Mouse (Mus musculus) limb, embryonic 14.5 days (tissue): ENCODE data around the gene Igf2bp3. TPM values are rescaled to one million over a fixed set of nuclear protein-coding genes. Genes with fewer than 3 reads are reported as not detected.
"Not testable (repeated sequence)": the region's sequence is repeated elsewhere in the genome, so short reads cannot be mapped to it uniquely, and the experiment has no call there.

Experiments
- ATAC-seq: fragments of 200-750 bp; cut with Nextera tagmentation; 2 replicates; pipeline ENCODE4 v1.8.0; 2017; ENCODE audit warnings: low read depth, moderate number of reproducible peaks, moderate TSS enrichment; ENCODE audit not compliant: low FRiP score
- DNase-seq: peaks from one replicate; pipeline ENCODE4 v3.0.0-alpha.2; 2015; ENCODE audit warnings: low spot score
- H3K27ac ChIP-seq: fragments of 300-500 bp; sonication (generic); replicated peaks from 2 replicates; pipeline ENCODE4 v1.5.1; 2014; ENCODE audit warnings: low read depth, mild to moderate bottlenecking, low read length, moderate library complexity, mixed read lengths
- H3K27me3 ChIP-seq: fragments of 300-500 bp; sonication (generic); 2 replicates; pipeline ENCODE4 v1.6.1; 2014; ENCODE audit warnings: low read length, mixed read lengths; ENCODE audit not compliant: control insufficient read depth, insufficient read depth
- H3K36me3 ChIP-seq: fragments of 300-500 bp; sonication (generic); 2 replicates; pipeline ENCODE4 v1.6.1; 2014; ENCODE audit warnings: mild to moderate bottlenecking, low read length, moderate library complexity, mixed read lengths; ENCODE audit not compliant: control insufficient read depth, insufficient read depth
- H3K4me1 ChIP-seq: fragments of 300-500 bp; sonication (generic); 2 replicates; pipeline ENCODE4 v1.6.1; 2014; ENCODE audit warnings: antibody characterized with exemption, low read length, mixed read lengths; ENCODE audit not compliant: control insufficient read depth, insufficient read depth
- H3K4me2 ChIP-seq: fragments of 300-500 bp; sonication (generic); replicated peaks from 2 replicates; pipeline ENCODE4 v1.6.1; 2014; ENCODE audit warnings: low read depth, mild to moderate bottlenecking, low read length, moderate library complexity; ENCODE audit not compliant: severe bottlenecking
- H3K4me3 ChIP-seq: fragments of 300-500 bp; sonication (generic); replicated peaks from 2 replicates; pipeline ENCODE4 v1.5.1; 2014; ENCODE audit warnings: low read length
- H3K9ac ChIP-seq: fragments of 300-500 bp; sonication (generic); 2 replicates; pipeline ENCODE4 v1.6.1; 2014; ENCODE audit warnings: mild to moderate bottlenecking, low read depth, low read length, moderate library complexity; ENCODE audit not compliant: severe bottlenecking
- H3K9me3 ChIP-seq: fragments of 300-500 bp; sonication (generic); 2 replicates; pipeline ENCODE4 v1.6.1; 2016; ENCODE audit warnings: low read length; ENCODE audit not compliant: control insufficient read depth
- POLR2A ChIP-seq: fragments of 200-500 bp; IDR thresholded peaks from 2 replicates; pipeline ENCODE4 v1.8.0; 2012; ENCODE audit warnings: inconsistent platforms, mild to moderate bottlenecking, moderate library complexity, borderline replicate concordance; ENCODE audit not compliant: insufficient read depth, insufficient read length; ENCODE audit errors: extremely low read depth
- WGBS: fragments of 180-500 bp; shearing (Covaris S2); extraction: QIAGEN DNeasy Blood & Tissue Kit; methylation state at CpG from one replicate; pipeline ENCODE4 v1.1.7; 2014; 5-methylcytosine and 5-hydroxymethylcytosine counted together
- polyA plus RNA-seq, 2 experiments: library from polyadenylated mRNA; depleted of rRNA in 1 of 2; stranded (reverse) in 1 of 2; unstranded in 1 of 2; fragments of >200 nt; fragmentation: Nextera tagmentation in 1 of 2; extraction: Ambion mirVana in 1 of 2; gene quantifications; 2 replicates each; pipeline versions ENCODE4 v1.2.1 to v1.2.3; 2012 to 2014

Igf2bp3 gene
- polyA plus RNA-seq (2012; rRNA removed) (28.4 and 34.6 TPM in 2 replicates), polyA plus RNA-seq (2014; fragmentation: Nextera tagmentation; extraction: Ambion mirVana) (60.8 and 71.0 TPM in 2 replicates)

DNA sequence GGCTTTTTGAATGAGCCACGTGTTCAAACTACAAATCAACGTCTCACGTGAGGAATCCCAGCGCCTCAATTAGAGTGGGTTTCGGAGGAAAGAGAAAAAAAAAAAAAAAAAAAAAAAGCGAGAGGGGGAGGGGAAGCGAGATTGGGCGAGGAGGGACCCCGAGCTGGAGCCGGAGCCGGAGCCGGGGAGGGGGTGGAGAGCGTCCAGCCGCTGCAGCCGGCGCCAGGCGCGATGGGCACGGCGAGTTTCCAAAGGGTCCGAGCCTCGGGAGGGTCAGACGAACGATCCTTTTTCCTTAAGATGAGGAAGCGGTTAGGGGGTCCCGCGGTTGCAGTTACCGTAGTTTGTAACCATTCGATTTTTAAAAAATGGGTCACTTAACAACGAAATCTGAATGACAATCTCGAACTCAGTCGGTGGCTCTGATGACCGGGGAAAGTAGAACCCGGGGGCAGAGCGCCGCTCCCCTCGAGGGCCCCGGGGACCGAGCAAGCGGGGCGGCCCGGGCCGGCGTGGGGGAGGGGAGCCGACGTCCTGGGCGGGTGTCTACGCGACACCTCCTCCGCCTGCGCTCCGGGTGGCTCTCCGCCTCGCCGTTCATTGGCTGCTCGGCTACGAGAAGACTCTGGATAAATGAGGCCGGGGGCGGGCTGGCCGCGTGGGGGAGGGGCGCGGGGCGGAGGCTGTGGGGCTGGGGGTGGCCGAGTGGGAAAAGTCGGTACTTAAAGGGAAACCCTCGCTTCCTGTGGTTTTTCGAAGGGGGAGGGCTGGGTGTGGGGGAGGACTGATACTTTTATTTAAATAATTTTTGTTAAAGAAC, at the start of gene Igf2bp3:
TSS of gene Igf2bp3 (minus strand) at position 30 of the 820 bp plus-strand sequence.
- TF ChIP-seq POLR2A, result 0 out of 2 replicates have a peak, but pooled peaks have one; percentile 20

DNA sequence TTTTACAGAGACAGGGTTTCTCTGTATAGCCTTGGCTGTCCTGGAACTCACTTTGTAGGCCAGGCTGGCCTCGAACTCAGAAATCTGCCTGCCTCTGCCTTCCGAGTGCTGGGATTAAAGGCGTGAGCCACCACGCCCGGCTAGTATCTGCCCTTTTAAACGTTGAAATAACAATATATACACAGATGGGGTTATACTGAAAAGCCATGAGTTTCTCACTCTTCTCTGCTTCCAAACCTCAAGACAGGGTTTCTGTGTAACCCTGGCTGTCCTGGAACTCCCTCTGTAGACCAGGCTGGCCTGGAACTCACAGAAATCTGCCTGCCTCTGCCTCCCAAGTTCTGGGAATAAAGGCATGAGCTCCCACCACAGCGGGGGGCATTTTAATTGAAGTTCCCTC, 49.7 kb upstream of the Igf2bp3 start:
- peaks cover 16% of the 10 kb centered on the region for H3K4me1 ChIP-seq
- 0 out of 2 replicates have a peak overlapping the region, but pooled peaks have one; percentile 99 for H3K9ac ChIP-seq
- H3K9me3 ChIP-seq, DNase-seq, ATAC-seq, H3K27me3 ChIP-seq, H3K4me3 ChIP-seq, H3K36me3 ChIP-seq: not testable (repeated sequence)
- H3K4me2 ChIP-seq, result peak overlapping the region; percentile 57; the same call in 1 of the 2 replicates
- H3K27ac ChIP-seq, result peak overlapping the region; percentile 97; the same call in 1 of the 2 replicates
- 90% methylated on average over 7 of the region's 7 CpGs for WGBS

More for the DNA sequence above, at the start of gene Igf2bp3:
- ATAC-seq (peak; percentile 77), DNase-seq (peak; percentile 93)
- 1% methylated on average over 58 of the region's 68 CpGs for whole genome bisulfite sequencing
- Histone ChIP-seq H3K9me3 (no peaks in the 10 kb centered on the region), H3K36me3 (no peaks in the 10 kb centered on the region), H3K27me3 (no peaks in the 10 kb centered on the region), H3K4me1 (peaks cover 27% of the 10 kb centered on the region), H3K4me2 (peak within 1 kb of the TSS; percentile 55), H3K4me3 (peak within 1 kb of the TSS; percentile 87), H3K9ac (peak within 1 kb of the TSS; percentile 92), H3K27ac (peak within 1 kb of the TSS; percentile 98)

DNA sequence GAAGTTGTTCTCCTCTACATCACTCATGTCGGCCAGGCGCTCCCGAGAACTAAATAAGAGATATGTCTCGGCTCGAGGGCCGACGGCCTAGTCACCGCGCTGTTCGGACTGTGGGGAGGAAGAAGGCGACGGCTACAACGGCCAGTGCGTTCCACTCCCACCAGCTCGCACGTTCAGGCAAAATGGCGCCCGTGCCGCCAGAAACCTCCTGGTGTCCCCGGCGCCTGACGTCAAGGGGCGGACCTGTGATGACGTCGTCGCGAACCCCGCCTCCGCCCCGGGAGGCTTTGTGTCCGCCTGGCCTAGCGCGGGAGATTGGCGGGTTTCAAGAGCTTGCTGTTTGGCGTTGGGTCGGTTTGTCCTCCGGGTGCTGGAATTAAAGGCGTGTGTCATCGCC, 49.1 kb upstream of the Igf2bp3 start, which contains the start of gene Tra2a:
TSS of gene Tra2a (minus strand) at position 187 of the 397 bp plus-strand sequence.
- DNase-seq (peak; percentile 92), ATAC-seq (peak; percentile 97)
- H3K9ac ChIP-seq, result peak within 1 kb of the TSS; percentile 99
- H3K27me3 ChIP-seq, result no peaks in the 10 kb centered on the region
- peak within 1 kb of the TSS; percentile 96 for H3K4me3 ChIP-seq
- no peaks in the 10 kb centered on the region for H3K9me3 ChIP-seq
- peaks cover 16% of the 10 kb centered on the region for H3K4me1 ChIP-seq
- WGBS, result 2% methylated on average over 39 of the region's 39 CpGs
- H3K36me3 ChIP-seq, result no peaks in the 10 kb centered on the region
- peak within 1 kb of the TSS; percentile 57 for H3K4me2 ChIP-seq
- H3K27ac ChIP-seq, result peak within 1 kb of the TSS; percentile 97
- peak; percentile 83; the same call in 1 of the 2 replicates for TF ChIP-seq POLR2A

DNA sequence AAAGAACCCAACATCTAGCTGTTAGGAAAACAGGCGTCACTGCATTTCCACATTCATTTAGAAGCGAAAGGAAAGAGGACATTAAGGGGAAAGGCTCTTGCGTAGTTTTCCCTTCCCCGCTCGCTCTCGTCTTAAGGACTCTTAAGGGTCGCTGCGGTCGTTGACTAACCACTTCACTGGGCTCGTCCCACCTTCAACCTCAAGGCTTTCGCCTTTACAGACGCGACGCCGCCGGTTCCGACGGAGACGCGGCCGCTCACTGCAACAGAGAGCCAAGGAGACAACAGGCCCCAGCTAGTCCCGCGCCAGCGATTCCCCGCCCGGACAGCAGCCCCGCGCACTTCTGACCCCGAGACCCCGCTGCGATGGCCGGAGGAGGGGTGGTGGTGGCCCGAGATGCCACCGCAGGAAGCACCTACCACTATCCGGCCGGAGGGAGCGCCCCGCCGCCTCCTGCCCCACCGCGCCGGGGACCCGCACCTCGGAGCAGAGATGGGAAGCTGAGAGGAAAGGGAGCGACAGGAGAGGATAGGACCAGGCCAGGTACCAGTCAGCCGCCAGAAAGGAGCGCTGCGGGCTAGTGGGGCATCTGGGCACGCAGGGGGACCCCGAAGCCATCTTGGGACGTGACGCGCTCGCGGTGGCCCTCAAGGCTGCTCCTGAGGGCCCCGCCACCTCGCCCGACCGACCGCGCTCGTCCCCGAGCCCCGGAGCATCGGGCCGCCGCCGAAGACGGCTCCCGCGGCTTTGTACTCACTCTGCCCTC, 48.5 kb upstream of the Igf2bp3 start:
- peak overlapping the region; percentile 97 for H3K27ac ChIP-seq
- H3K9me3 ChIP-seq, result no peaks in the 10 kb centered on the region
- DNase-seq (peak; percentile 11), ATAC-seq (peak; percentile 73)
- WGBS, result 3% methylated on average over 62 of the region's 71 CpGs
- TF ChIP-seq POLR2A, result no peak
- H3K9ac ChIP-seq, result peak overlapping the region; percentile 99
- peak overlapping the region; percentile 57 for H3K4me2 ChIP-seq
- peak overlapping the region; percentile 96 for H3K4me3 ChIP-seq
- H3K4me1 ChIP-seq, result peaks cover 16% of the 10 kb centered on the region
- no peaks in the 10 kb centered on the region for H3K36me3 ChIP-seq
- H3K27me3 ChIP-seq, result no peaks in the 10 kb centered on the region

DNA sequence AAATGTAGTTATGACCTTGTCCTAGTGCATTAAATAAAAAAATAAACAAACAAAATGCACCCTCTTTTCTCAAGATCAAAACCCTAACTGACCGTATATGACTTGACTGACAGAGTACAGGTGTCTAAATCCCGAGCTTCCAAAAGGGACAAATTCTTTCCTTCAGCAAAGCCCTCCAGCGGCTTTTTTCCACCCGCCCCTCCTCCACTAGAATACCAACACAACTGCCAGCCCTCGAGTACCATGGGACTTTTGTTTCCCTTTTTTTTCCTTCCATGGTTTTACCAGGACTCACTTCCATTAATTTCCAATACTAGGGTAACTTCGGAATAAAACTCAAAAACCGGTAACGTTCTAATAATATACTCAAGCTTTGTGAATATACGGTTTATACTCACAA, 47.7 kb upstream of the Igf2bp3 start:
- Histone ChIP-seq H3K9me3 (no peaks in the 10 kb centered on the region), H3K9ac (peak overlapping the region; percentile 99), H3K4me1 (peaks cover 16% of the 10 kb centered on the region), H3K27me3 (no peaks in the 10 kb centered on the region), H3K4me2 (peak overlapping the region; percentile 57), H3K27ac (no peak overlapping the region), H3K4me3 (peak overlapping the region; percentile 96), H3K36me3 (no peaks in the 10 kb centered on the region)
- TF ChIP-seq POLR2A, result no peak
- WGBS, result 1% methylated on average over 9 of the region's 9 CpGs
- no peak for ATAC-seq
- DNase-seq, result peak; percentile 49
